Mouse (Mus musculus) limb, embryonic 13.5 days (tissue): ENCODE data around the gene Prnp. TPM values are rescaled to one million over a fixed set of nuclear protein-coding genes. Genes with fewer than 3 reads are reported as not detected.

Experiments
- ATAC-seq: fragments of 200-750 bp; cut with Nextera tagmentation; 2 replicates; pipeline ENCODE4 v1.8.0; 2017; ENCODE audit warnings: low read depth, moderate number of reproducible peaks, moderate TSS enrichment; ENCODE audit not compliant: low FRiP score
- H3K27ac ChIP-seq: fragments of 300-500 bp; sonication (generic); 2 replicates; pipeline ENCODE4 v1.5.1; 2015; ENCODE audit warnings: inconsistent platforms, mild to moderate bottlenecking, moderate library complexity
- H3K27me3 ChIP-seq: fragments of 300-500 bp; sonication (generic); 2 replicates; pipeline ENCODE4 v1.6.1; 2015; ENCODE audit warnings: mild to moderate bottlenecking, inconsistent platforms
- H3K36me3 ChIP-seq: fragments of 300-500 bp; sonication (generic); 2 replicates; pipeline ENCODE4 v1.6.1; 2015; ENCODE audit warnings: inconsistent platforms, mild to moderate bottlenecking, moderate library complexity
- H3K4me1 ChIP-seq: fragments of 300-500 bp; sonication (generic); 2 replicates; pipeline ENCODE4 v1.6.1; 2015; ENCODE audit warnings: inconsistent platforms
- H3K4me2 ChIP-seq: fragments of 300-500 bp; sonication (generic); replicated peaks from 2 replicates; pipeline ENCODE4 v1.6.1; 2015; ENCODE audit warnings: inconsistent platforms, mild to moderate bottlenecking, moderate library complexity
- H3K4me3 ChIP-seq: fragments of 300-500 bp; sonication (generic); 2 replicates; pipeline ENCODE4 v1.5.1; 2015; ENCODE audit warnings: moderate library complexity, mild to moderate bottlenecking, inconsistent platforms
- H3K9ac ChIP-seq: fragments of 300-500 bp; sonication (generic); 2 replicates; pipeline ENCODE4 v1.6.1; 2015; ENCODE audit warnings: mild to moderate bottlenecking, inconsistent platforms
- H3K9me3 ChIP-seq: fragments of 300-500 bp; sonication (generic); 2 replicates; pipeline ENCODE4 v1.6.1; 2016; ENCODE audit warnings: inconsistent platforms
- WGBS: fragments of 180-500 bp; shearing (Covaris S2); methylation state at CpG from one replicate; pipeline ENCODE4 v1.1.7; 2015; 5-methylcytosine and 5-hydroxymethylcytosine counted together
- polyA plus RNA-seq: library from polyadenylated mRNA; unstranded; fragments of >200 nt; fragmentation: Nextera tagmentation; extraction: Ambion mirVana; gene quantifications from 2 replicates; pipeline ENCODE4 v1.2.1, GENCODE M21; 2015

Gene Prnp
- polyA plus RNA-seq, 1 experiment from 2014 or later, result 53.3 TPM

DNA sequence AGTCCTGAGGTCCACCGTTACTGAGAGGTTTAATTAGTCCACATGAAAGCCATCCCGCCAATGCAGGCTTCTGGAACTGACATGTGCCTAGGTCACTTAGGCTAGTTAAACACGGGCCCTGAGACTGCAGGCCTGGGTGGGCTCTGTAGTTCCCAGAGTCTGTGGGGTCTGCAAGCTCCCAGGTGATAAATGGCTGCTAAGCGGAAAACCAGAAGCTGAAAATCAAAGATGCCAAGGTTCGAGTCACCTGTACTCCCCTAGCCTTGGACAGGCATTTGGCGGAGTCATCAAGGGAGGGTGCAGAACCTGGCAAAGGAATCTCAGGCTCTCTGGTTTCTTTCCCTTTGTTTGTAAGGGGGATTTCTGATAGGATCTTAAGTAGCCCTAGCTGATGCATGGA lies 31.8 kb downstream of the Prnp start:
- no peak overlapping the region for H3K9ac ChIP-seq
- H3K4me1 ChIP-seq, result no peaks in the 10 kb centered on the region
- H3K9me3 ChIP-seq, result no peaks in the 10 kb centered on the region
- no peaks in the 10 kb centered on the region for H3K27me3 ChIP-seq
- 68% methylated on average over 6 of the region's 6 CpGs for whole genome bisulfite sequencing
- no peak overlapping the region for H3K4me3 ChIP-seq
- no peak overlapping the region for H3K4me2 ChIP-seq
- no peak for ATAC-seq
- H3K27ac ChIP-seq, result no peak overlapping the region
- H3K36me3 ChIP-seq, result peaks cover 10% of the 10 kb centered on the region

DNA sequence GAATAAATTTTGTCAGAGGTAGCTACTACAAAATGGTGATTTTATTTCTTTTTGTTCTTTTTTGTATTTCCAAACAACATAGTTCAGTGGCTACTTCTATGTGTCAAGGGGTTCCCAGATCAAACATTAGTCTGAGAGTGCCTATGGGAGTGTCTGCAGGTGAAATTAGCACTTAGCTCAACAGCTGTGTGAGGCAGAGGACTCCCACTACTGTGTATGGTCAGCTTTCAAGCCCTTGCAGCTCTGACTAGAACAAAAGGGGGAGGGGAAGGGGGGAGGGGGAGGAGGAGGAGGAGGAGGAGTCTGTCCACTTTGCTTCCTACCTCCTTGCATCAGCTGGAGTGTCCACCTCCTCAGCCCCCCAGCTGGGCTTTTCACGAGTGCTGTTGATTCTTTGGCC lies 34.6 kb downstream of the Prnp start:
- H3K4me2 ChIP-seq, result no peak overlapping the region
- no peak overlapping the region for H3K9ac ChIP-seq
- H3K27me3 ChIP-seq, result no peaks in the 10 kb centered on the region
- H3K27ac ChIP-seq, result no peak overlapping the region
- no peaks in the 10 kb centered on the region for H3K4me1 ChIP-seq
- WGBS, result 39% methylated on average over 1 of the region's 1 CpGs
- ATAC-seq, result no peak
- H3K4me3 ChIP-seq, result no peak overlapping the region
- H3K36me3 ChIP-seq, result no peaks in the 10 kb centered on the region
- H3K9me3 ChIP-seq, result no peaks in the 10 kb centered on the region

DNA sequence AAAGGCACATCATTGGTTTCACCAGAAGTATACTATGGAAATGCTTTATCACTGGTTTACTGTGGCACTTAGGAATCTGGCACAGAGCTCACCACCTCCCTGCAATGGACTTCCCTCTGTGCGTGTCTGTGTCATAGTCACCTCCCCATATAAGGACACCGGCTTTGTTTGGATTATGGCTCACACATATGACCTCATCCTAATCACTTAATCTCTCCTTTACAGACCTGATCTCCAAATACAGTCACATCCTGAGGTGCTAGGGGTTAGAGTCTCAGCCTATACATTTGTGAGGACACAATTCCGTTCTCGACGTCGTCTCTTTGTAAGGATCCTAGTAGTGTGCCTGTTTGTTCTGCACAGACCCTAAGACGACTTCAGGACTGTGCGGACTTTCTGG lies 35.5 kb downstream of the Prnp start:
- ATAC-seq, result no peak
- Histone ChIP-seq H3K27ac (no peak overlapping the region), H3K4me1 (no peaks in the 10 kb centered on the region), H3K4me2 (no peak overlapping the region), H3K36me3 (no peaks in the 10 kb centered on the region), H3K27me3 (no peaks in the 10 kb centered on the region), H3K9me3 (no peaks in the 10 kb centered on the region), H3K4me3 (no peak overlapping the region), H3K9ac (no peak overlapping the region)
- 82% methylated on average over 8 of the region's 8 CpGs for WGBS

- Histone ChIP-seq H3K9me3 (no peaks in the 10 kb centered on the region), H3K4me1 (no peaks in the 10 kb centered on the region), H3K4me3 (no peak overlapping the region), H3K9ac (no peak overlapping the region), H3K27ac (no peak overlapping the region), H3K36me3 (no peaks in the 10 kb centered on the region), H3K27me3 (peaks cover 3% of the 10 kb centered on the region; the same call in 1 of the 2 replicates), H3K4me2 (no peak overlapping the region)
- ATAC-seq, result no peak
- WGBS, result 88% methylated on average over 6 of the region's 6 CpGs
Measured at GRCm38 (mm10) chr2:131945765-131946164, 36.0 kb downstream of the Prnp start.

- Histone ChIP-seq H3K4me1 (no peaks in the 10 kb centered on the region), H3K9ac (no peak overlapping the region), H3K36me3 (no peaks in the 10 kb centered on the region), H3K4me3 (no peak overlapping the region), H3K27me3 (peaks cover 7% of the 10 kb centered on the region), H3K27ac (no peak overlapping the region), H3K9me3 (no peaks in the 10 kb centered on the region), H3K4me2 (no peak overlapping the region)
- no peak for ATAC-seq
- 89% methylated on average over 16 of the region's 16 CpGs for WGBS
Measured at GRCm38 (mm10) chr2:131946351-131946750, 36.6 kb downstream of the Prnp start.

DNA sequence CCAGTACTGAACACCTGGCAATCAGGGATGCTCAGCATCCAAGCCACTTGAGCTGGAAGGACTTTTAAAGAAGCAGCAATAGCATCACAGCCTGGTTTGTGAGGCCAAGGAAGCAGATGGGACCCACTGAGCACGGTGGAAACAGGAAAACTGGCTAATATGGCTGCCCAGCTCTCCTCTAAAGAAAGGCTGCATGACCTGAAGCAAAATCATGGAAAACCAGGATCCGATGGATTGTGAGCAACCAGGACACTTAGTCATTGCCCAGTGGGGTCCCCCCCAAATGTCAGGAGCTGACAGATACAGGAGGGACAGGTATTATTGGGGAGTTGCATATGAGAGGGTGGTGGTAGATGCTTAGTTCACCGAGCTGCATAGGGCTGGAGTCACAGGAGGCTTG lies 38.4 kb downstream of the Prnp start:
- no peaks in the 10 kb centered on the region for H3K9me3 ChIP-seq

DNA sequence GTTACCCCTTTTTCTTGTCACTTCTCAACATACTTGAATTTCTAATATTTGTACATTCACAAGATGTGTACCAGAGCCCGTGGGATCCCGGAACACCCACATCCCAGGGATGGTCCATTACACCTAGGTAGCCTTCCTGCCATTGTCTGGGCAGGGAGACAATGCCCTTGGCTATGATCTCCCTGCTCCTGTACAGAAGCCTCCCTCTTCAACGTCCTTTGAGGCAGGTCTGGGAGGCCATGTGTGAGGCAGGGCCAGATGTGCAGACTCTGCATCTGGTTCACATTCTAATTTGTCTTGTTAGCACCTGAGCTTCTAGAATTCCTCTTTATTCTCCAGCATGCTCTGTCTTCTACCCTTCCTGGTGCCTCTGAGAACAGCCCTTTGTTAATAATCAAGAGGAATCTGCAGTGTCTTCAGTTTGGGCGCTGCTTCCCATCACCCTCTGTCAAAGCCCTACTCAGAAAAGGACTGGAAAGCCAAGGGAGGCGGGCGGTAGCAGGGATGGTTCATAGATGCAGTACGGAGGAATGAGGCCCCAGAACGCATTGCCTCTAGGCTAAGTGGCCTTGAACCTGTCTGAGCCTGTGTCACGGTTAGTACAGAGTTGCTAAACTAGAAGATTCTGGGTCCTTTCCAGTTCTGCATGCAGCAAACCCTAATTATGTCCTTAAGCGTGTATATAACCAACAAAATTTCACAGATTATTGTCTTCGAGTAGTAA lies 39.4 kb downstream of the Prnp start:
- Histone ChIP-seq H3K9ac (no peak overlapping the region), H3K27ac (no peak overlapping the region), H3K27me3 (peaks cover 34% of the 10 kb centered on the region), H3K4me3 (no peak overlapping the region), H3K9me3 (no peaks in the 10 kb centered on the region), H3K36me3 (no peaks in the 10 kb centered on the region), H3K4me1 (peaks cover 13% of the 10 kb centered on the region), H3K4me2 (no peak overlapping the region)
- ATAC-seq, result no peak
- whole genome bisulfite sequencing, result 65% methylated on average over 11 of the region's 11 CpGs

More for the DNA sequence above, 38.4 kb downstream of the Prnp start:
- Histone ChIP-seq H3K9ac (no peak overlapping the region), H3K27me3 (peaks cover 25% of the 10 kb centered on the region), H3K4me2 (no peak overlapping the region), H3K4me3 (no peak overlapping the region), H3K27ac (no peak overlapping the region), H3K36me3 (no peaks in the 10 kb centered on the region), H3K4me1 (peaks cover 8% of the 10 kb centered on the region)
- WGBS, result 83% methylated on average over 3 of the region's 3 CpGs
- no peak for ATAC-seq

DNA sequence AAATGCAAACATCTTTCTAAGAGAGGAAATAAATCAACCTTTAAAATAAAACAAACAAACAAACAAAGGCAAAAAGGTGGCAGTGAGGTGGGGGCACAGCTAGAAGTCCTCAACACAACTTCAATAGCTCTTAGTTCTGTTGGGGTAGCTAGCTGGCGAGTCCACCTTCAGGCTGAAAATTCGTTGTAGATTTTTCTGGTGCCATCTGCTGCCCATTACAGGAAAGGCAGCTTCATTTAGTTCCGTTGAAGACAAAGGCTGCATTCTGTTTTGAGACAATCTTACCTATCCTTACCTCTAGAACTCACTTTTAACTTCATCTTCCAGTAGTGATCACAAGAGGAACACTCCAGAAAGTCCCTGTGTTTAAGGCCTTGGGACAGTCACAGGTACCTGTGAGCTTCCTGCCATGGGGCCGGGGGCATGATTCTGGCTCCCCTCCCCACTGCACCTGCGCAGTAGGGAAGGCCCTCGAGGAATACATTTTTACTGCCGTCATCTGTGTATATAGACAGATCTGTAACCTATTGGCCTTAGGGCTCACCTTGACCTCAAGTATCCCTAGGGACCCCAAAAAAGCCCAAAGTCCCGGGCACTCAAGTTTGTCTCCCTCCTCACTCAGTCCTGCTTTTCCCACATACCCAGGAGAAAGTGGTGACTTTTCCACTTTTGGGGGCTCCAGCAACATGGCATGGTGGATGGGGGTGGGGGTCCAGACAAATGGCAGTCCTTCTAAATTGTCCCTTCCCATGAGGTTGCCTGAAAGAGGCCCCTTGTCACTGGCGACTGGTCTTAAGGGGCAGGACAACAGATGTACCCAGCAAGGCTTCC lies 40.3 kb downstream of the Prnp start:
- no peaks in the 10 kb centered on the region for H3K9me3 ChIP-seq
- no peak overlapping the region for H3K4me2 ChIP-seq
- no peak overlapping the region for H3K9ac ChIP-seq
- H3K4me1 ChIP-seq, result peaks cover 13% of the 10 kb centered on the region
- H3K27ac ChIP-seq, result no peak overlapping the region
- WGBS, result 43% methylated on average over 9 of the region's 9 CpGs
- H3K36me3 ChIP-seq, result no peaks in the 10 kb centered on the region
- H3K27me3 ChIP-seq, result peaks cover 43% of the 10 kb centered on the region
- no peak overlapping the region for H3K4me3 ChIP-seq
- ATAC-seq, result peak; percentile 28; the same call in 1 of the 2 replicates

DNA sequence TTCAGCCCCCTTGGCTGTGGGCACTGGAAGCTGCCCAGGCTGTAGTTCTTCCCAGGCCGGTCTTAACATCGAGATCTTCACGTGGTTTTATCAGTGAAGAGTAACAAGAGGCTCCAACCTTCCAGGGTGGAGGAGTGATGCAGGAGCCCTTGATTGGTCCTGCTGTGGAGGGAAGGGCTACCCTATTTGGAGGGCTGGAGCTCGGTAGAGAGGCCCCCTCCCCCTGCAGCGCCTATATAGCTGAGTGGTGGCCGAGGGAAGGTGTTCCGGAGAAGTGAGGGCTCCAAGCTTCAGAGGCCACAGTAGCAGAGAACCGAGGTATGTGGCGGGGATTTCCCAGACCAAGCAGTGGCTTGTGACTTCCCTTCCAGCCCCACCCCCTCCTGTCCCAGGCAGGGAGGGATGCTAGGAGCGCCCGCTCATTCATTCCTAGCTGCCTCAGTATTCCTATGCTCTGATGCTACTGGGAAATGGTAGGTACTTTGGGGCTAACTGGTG lies 40.9 kb downstream of the Prnp start, which contains the start of gene Prnd:
Gene Prnd, plus strand, starts transcription at position 264 of the 498 bp plus-strand sequence.
- Histone ChIP-seq H3K4me2 (0 out of 2 replicates have a peak within 1 kb of the TSS, but pooled peaks have one; percentile 12), H3K9me3 (no peaks in the 10 kb centered on the region), H3K36me3 (no peaks in the 10 kb centered on the region), H3K4me1 (peaks cover 16% of the 10 kb centered on the region), H3K9ac (no peak within 1 kb of the TSS), H3K27ac (no peak within 1 kb of the TSS), H3K27me3 (peaks cover 43% of the 10 kb centered on the region), H3K4me3 (0 out of 2 replicates have a peak within 1 kb of the TSS, but pooled peaks have one; percentile 2)
- ATAC-seq, result no peak
- 8% methylated on average over 11 of the region's 11 CpGs for WGBS

GRCm38 (mm10) chr2:131952456-131952855 lies 42.7 kb downstream of the Prnp start:
- H3K9ac ChIP-seq, result no peak overlapping the region
- H3K4me2 ChIP-seq, result no peak overlapping the region
- no peak overlapping the region for H3K4me3 ChIP-seq
- no peak for ATAC-seq
- H3K9me3 ChIP-seq, result no peaks in the 10 kb centered on the region
- peaks cover 52% of the 10 kb centered on the region for H3K27me3 ChIP-seq
- peaks cover 16% of the 10 kb centered on the region for H3K4me1 ChIP-seq
- no peaks in the 10 kb centered on the region for H3K36me3 ChIP-seq
- WGBS, result 47% methylated on average over 2 of the region's 2 CpGs
- no peak overlapping the region for H3K27ac ChIP-seq

DNA sequence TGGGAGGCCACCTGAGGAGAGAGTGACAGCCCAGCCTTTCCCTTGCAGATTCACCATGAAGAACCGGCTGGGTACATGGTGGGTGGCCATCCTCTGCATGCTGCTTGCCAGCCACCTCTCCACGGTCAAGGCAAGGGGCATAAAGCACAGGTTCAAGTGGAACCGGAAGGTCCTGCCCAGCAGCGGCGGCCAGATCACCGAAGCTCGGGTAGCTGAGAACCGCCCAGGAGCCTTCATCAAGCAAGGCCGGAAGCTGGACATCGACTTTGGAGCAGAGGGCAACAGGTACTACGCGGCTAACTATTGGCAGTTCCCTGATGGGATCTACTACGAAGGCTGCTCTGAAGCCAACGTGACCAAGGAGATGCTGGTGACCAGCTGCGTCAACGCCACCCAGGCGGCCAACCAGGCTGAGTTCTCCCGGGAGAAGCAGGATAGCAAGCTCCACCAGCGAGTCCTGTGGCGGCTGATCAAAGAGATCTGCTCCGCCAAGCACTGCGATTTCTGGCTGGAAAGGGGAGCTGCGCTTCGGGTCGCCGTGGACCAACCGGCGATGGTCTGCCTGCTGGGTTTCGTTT lies 43.3 kb downstream of the Prnp start:
- no peaks in the 10 kb centered on the region for H3K9me3 ChIP-seq
- peaks cover 16% of the 10 kb centered on the region for H3K4me1 ChIP-seq
- peak overlapping the region; percentile 27 for H3K4me3 ChIP-seq
- ATAC-seq, result no peak
- 12% methylated on average over 29 of the region's 29 CpGs for WGBS
- peaks cover 52% of the 10 kb centered on the region for H3K27me3 ChIP-seq
- H3K27ac ChIP-seq, result no peak overlapping the region
- no peaks in the 10 kb centered on the region for H3K36me3 ChIP-seq
- peak overlapping the region; percentile 56 for H3K4me2 ChIP-seq
- peak overlapping the region; percentile 31 for H3K9ac ChIP-seq

DNA sequence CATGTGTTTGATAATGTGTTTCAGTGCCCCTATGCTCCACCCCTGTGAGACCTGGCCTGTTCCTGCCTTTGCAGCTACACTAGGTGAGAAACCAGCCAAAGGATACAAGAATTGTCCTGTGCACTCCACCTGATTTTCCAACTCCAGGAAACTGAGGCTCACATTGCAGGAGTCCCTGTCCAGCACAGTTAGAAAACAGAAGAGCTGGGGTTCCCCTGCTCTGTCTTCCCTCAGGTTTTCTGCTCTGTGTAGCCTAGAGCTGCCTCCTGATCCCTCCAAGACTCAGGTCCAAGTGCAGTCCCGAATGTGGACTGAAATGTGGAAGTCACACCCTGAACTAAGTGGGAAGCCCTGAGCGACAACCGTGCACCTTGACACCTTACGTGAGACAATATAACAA lies 44.0 kb downstream of the Prnp start:
- 85% methylated on average over 4 of the region's 4 CpGs for WGBS
- no peak overlapping the region for H3K27ac ChIP-seq
- no peak for ATAC-seq
- no peak overlapping the region for H3K9ac ChIP-seq
- peaks cover 16% of the 10 kb centered on the region for H3K4me1 ChIP-seq
- H3K36me3 ChIP-seq, result no peaks in the 10 kb centered on the region
- H3K4me3 ChIP-seq, result peak overlapping the region; percentile 27; the same call in 1 of the 2 replicates
- peak overlapping the region; percentile 56 for H3K4me2 ChIP-seq
- H3K27me3 ChIP-seq, result peaks cover 52% of the 10 kb centered on the region
- H3K9me3 ChIP-seq, result no peaks in the 10 kb centered on the region
